Comparison of ENCODE assay signal across 14 mouse cellular contexts in genomic region chr11:32302824-32303419, GRCm38 (mm10). TPM values are rescaled to one million over a fixed set of nuclear protein-coding genes. Genes with fewer than 3 reads are reported as not detected.
DNase-seq lines count a peak whose midpoint lies in the region; ATAC-seq lines count a peak whose summit lies in the region.
"Had no signal": no experiment of that assay in that cellular context is flagged by ENCODE, and none has a peak within 500 bp of the region (broad histone marks: within the 10 kb centered on the region; RNA-seq: fewer than 3 reads in every experiment).

No protein-coding gene starts in this region.

- 41% methylated on average over 2 of the region's 2 CpGs for WGBS in hindbrain, embryonic 15.5 days
- WGBS in hindbrain, embryonic 10.5 days, result 49% methylated on average over 2 of the region's 2 CpGs
- WGBS in kidney, embryonic 16.5 days, result 39% methylated on average over 2 of the region's 2 CpGs

- no peaks in the 10 kb centered on the region for H3K36me3 ChIP-seq in hindbrain, embryonic 15.5 days
- H3K36me3 ChIP-seq in hindbrain, embryonic 10.5 days, result no peaks in the 10 kb centered on the region
- H3K36me3 ChIP-seq in kidney, embryonic 16.5 days (ENCODE audit: insufficient read depth, low read length), result no peaks in the 10 kb centered on the region
- H3K36me3 ChIP-seq: heart, embryonic 13.5 days; neural tube, embryonic 13.5 days had no signal

- H3K4me2 ChIP-seq in hindbrain, embryonic 15.5 days, result no peak overlapping the region
- H3K4me2 ChIP-seq in kidney, embryonic 16.5 days (replicated peaks; ENCODE audit: low read depth, low read length), result no peak overlapping the region
- H3K4me2 ChIP-seq: neural tube, embryonic 13.5 days had no signal

- H3K4me1 ChIP-seq in hindbrain, embryonic 15.5 days (replicated peaks), result no peaks in the 10 kb centered on the region
- H3K4me1 ChIP-seq in hindbrain, embryonic 10.5 days (replicated peaks), result peaks cover 7% of the 10 kb centered on the region
- H3K4me1 ChIP-seq in kidney, embryonic 16.5 days (ENCODE audit: insufficient read depth, low read length), result peaks cover 3% of the 10 kb centered on the region
- H3K4me1 ChIP-seq: heart, embryonic 13.5 days; neural tube, embryonic 13.5 days had no signal

- no peak for DNase-seq in hindbrain, embryonic 10.5 days (ENCODE audit: low spot score)
- DNase-seq in urinary bladder, postnatal 14 days (ENCODE audit: low spot score), result peak; percentile 17
- no peak for DNase-seq in urinary bladder, adult 18-20 months (ENCODE audit: low spot score in 2 of 2)
- DNase-seq in left cerebral cortex, postnatal 14 days (ENCODE audit: low spot score in 2 of 2), result peak; percentile 56 to 63
- peak; percentile 82 for DNase-seq in telencephalon, adult 2 months (ENCODE audit: low read depth, low spot score)
- DNase-seq in kidney, adult 18-20 months, result no peak

- H3K9ac ChIP-seq in hindbrain, embryonic 15.5 days, result no peak overlapping the region
- no peak overlapping the region for H3K9ac ChIP-seq in kidney, embryonic 16.5 days (replicated peaks; ENCODE audit: low read length)
- H3K9ac ChIP-seq: heart, embryonic 13.5 days; neural tube, embryonic 13.5 days had no signal

- H3K4me3 ChIP-seq in hindbrain, embryonic 15.5 days, result no peak overlapping the region
- no peak overlapping the region for H3K4me3 ChIP-seq in hindbrain, embryonic 10.5 days
- H3K4me3 ChIP-seq in kidney, embryonic 16.5 days (ENCODE audit: low read length), result no peak overlapping the region
- H3K4me3 ChIP-seq: heart, embryonic 13.5 days; megakaryocyte, embryonic 14.5 days; neural tube, embryonic 13.5 days had no signal

- H3K27ac ChIP-seq in hindbrain, embryonic 15.5 days (replicated peaks), result peak overlapping the region; percentile 39; the same call in 1 of the 2 replicates
- no peak overlapping the region for H3K27ac ChIP-seq in hindbrain, embryonic 10.5 days
- no peak overlapping the region for H3K27ac ChIP-seq in kidney, embryonic 16.5 days (ENCODE audit: low read length)
- H3K27ac ChIP-seq: heart, embryonic 13.5 days; neural tube, embryonic 13.5 days had no signal

- no peaks in the 10 kb centered on the region for H3K27me3 ChIP-seq in hindbrain, embryonic 15.5 days
- H3K27me3 ChIP-seq in hindbrain, embryonic 10.5 days (ENCODE audit: insufficient read depth, poor library complexity, severe bottlenecking), result peaks cover 21% of the 10 kb centered on the region
- H3K27me3 ChIP-seq in kidney, embryonic 16.5 days (ENCODE audit: insufficient read depth, low read length), result peaks cover 20% of the 10 kb centered on the region

- intact Hi-C loops in left cerebral cortex, postnatal 14 days (cut with DNase I), result no loop called here

- peak; percentile 64; the same call in 1 of the 2 replicates for ATAC-seq in hindbrain, embryonic 15.5 days (ENCODE audit: low FRiP score, low read depth)
- ATAC-seq in kidney, embryonic 16.5 days (ENCODE audit: low FRiP score, low TSS enrichment), result no peak

- no peaks in the 10 kb centered on the region for H3K9me3 ChIP-seq in hindbrain, embryonic 15.5 days
- no peaks in the 10 kb centered on the region for H3K9me3 ChIP-seq in hindbrain, embryonic 10.5 days
- H3K9me3 ChIP-seq in kidney, embryonic 16.5 days (ENCODE audit: low read length), result no peaks in the 10 kb centered on the region
- H3K9me3 ChIP-seq: heart, embryonic 13.5 days; megakaryocyte, embryonic 14.5 days; neural tube, embryonic 13.5 days had no signal

RNA-seq across cellular contexts. Expression of gene Hbq1a, which starts 3.1 kb away (rescaled TPM):
- polyA plus RNA-seq in hindbrain, embryonic 15.5 days (2015; fragmentation: Nextera tagmentation; extraction: Ambion mirVana), result 0.83 and 2.3 TPM in 2 replicates
- not detected in 2 replicates for polyA plus RNA-seq in hindbrain, embryonic 10.5 days (2016; fragmentation: Nextera tagmentation; extraction: Ambion mirVana)
- 1 to 10 TPM in 1 of 2 experiments, not detected in 1; 1.1 TPM for total RNA-seq in left cerebral cortex, postnatal 14 days (2021)
- polyA plus RNA-seq in kidney, embryonic 16.5 days (2015; fragmentation: Nextera tagmentation; extraction: Ambion mirVana), result 0.37 and 0.78 TPM in 2 replicates
- polyA plus RNA-seq: kidney, embryonic 14.5 days; small intestine, adult 2 months; thymus, postnatal 0 days had no signal

RNA-seq across cellular contexts. Expression of gene Hba-a2, which starts 6.6 kb away (rescaled TPM):
- 6,860 and 8,722 TPM in 2 replicates for polyA plus RNA-seq in hindbrain, embryonic 15.5 days (2015; fragmentation: Nextera tagmentation; extraction: Ambion mirVana)
- polyA plus RNA-seq in hindbrain, embryonic 10.5 days (2016; fragmentation: Nextera tagmentation; extraction: Ambion mirVana), result 4,383 and 4,938 TPM in 2 replicates
- 100 to 1,000 TPM; 768 to 806 TPM for total RNA-seq in left cerebral cortex, postnatal 14 days (2021)
- 10,418 and 11,416 TPM in 2 replicates for polyA plus RNA-seq in kidney, embryonic 16.5 days (2015; fragmentation: Nextera tagmentation; extraction: Ambion mirVana)

RNA-seq across cellular contexts. Expression of gene Hbq1b, which starts 16.2 kb away (rescaled TPM):
- polyA plus RNA-seq in hindbrain, embryonic 15.5 days (2015; fragmentation: Nextera tagmentation; extraction: Ambion mirVana), result 0.51 and 0.95 TPM in 2 replicates
- 6.2 and 6.4 TPM in 2 replicates for polyA plus RNA-seq in hindbrain, embryonic 10.5 days (2016; fragmentation: Nextera tagmentation; extraction: Ambion mirVana)
- total RNA-seq in left cerebral cortex, postnatal 14 days (2021), result 1 to 10 TPM; 1.4 to 2.2 TPM
- polyA plus RNA-seq in kidney, embryonic 16.5 days (2015; fragmentation: Nextera tagmentation; extraction: Ambion mirVana), result 1.1 and 1.5 TPM in 2 replicates
- polyA plus RNA-seq: small intestine, adult 2 months had no signal

RNA-seq across cellular contexts. Expression of gene Hba-a1, which starts 19.6 kb away (rescaled TPM):
- polyA plus RNA-seq in hindbrain, embryonic 15.5 days (2015; fragmentation: Nextera tagmentation; extraction: Ambion mirVana), result 2,663 and 3,254 TPM in 2 replicates
- 2,485 and 2,589 TPM in 2 replicates for polyA plus RNA-seq in hindbrain, embryonic 10.5 days (2016; fragmentation: Nextera tagmentation; extraction: Ambion mirVana)
- 100 to 1,000 TPM; 855 to 863 TPM for total RNA-seq in left cerebral cortex, postnatal 14 days (2021)
- polyA plus RNA-seq in kidney, embryonic 16.5 days (2015; fragmentation: Nextera tagmentation; extraction: Ambion mirVana), result 4,198 and 4,493 TPM in 2 replicates

RNA-seq across cellular contexts. Expression of gene Hba-x, which starts 26.7 kb away (rescaled TPM):
- polyA plus RNA-seq in hindbrain, embryonic 15.5 days (2015; fragmentation: Nextera tagmentation; extraction: Ambion mirVana), result 31.5 and 46.1 TPM in 2 replicates
- 3,492 and 3,546 TPM in 2 replicates for polyA plus RNA-seq in hindbrain, embryonic 10.5 days (2016; fragmentation: Nextera tagmentation; extraction: Ambion mirVana)
- not detected for total RNA-seq in left cerebral cortex, postnatal 14 days (2021)
- polyA plus RNA-seq in kidney, embryonic 16.5 days (2015; fragmentation: Nextera tagmentation; extraction: Ambion mirVana), result 20.0 and 23.7 TPM in 2 replicates
- polyA plus RNA-seq: small intestine, adult 2 months had no signal

Comparison
In these comparisons a context has a peak if more than half of its experiments do, and no peak if none do; other contexts are left out.
1. DNase-seq: peak in urinary bladder, postnatal 14 days (single experiment), left cerebral cortex, postnatal 14 days (2 of 2) and telencephalon, adult 2 months (single experiment); none in hindbrain, embryonic 10.5 days (single experiment), urinary bladder, adult 18-20 months (0 of 2) and kidney, adult 18-20 months (single experiment).